In the genomic region with DNA sequence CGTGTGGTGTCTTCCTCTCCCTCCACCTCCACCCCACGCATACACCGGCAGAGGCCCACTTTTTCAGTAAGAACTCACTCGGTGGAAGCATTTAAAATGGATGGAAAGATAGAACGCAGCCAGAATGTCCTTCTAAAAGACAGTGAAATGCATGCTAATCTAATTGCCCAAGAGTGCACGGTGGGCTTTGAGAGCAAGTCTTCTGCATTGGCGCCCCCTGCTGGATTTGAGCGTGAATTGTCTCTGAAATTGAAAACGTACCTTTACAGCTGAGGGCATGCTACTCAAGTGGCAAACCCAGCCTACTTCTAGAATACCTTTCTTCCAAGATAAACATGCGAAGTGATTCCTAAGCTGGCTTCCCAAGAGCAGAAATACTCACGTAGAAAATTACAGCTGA, we compare ENCODE assay signal across 8 mouse cellular contexts.
A peak's percentile ranks its signal among the peaks of the same experiment; 100 is the strongest.
DNase-seq lines count a peak whose midpoint lies in the region; ATAC-seq and TF ChIP-seq lines count a peak whose summit lies in the region.

No protein-coding gene starts in this region.

- no peak overlapping the region for H3K4me3 ChIP-seq in bone marrow, adult 2 months (replicated peaks; ENCODE audit: control insufficient read depth, low read depth, low read length)
- H3K4me3 ChIP-seq in embryonic facial prominence, embryonic 13.5 days = no peak overlapping the region
- H3K4me3 ChIP-seq in heart, embryonic 13.5 days = no peak overlapping the region
- H3K4me3 ChIP-seq in kidney, postnatal 0 days (replicated peaks; ENCODE audit: low read depth, low read length) = no peak overlapping the region
- H3K4me3 ChIP-seq in limb, embryonic 15.5 days = peak overlapping the region; percentile 13; the same call in 1 of the 2 replicates
- H3K4me3 ChIP-seq in neural tube, embryonic 12.5 days = no peak overlapping the region

- H3K27ac ChIP-seq in bone marrow, adult 2 months (ENCODE audit: control insufficient read depth, insufficient read depth, low read depth, low read length, poor library complexity) = no peak overlapping the region
- no peak overlapping the region for H3K27ac ChIP-seq in embryonic facial prominence, embryonic 13.5 days
- no peak overlapping the region for H3K27ac ChIP-seq in heart, embryonic 13.5 days (replicated peaks)
- H3K27ac ChIP-seq in kidney, postnatal 0 days = no peak overlapping the region
- no peak overlapping the region for H3K27ac ChIP-seq in limb, embryonic 15.5 days
- H3K27ac ChIP-seq in neural tube, embryonic 12.5 days = no peak overlapping the region

- no peak for TF ChIP-seq POLR2A in bone marrow, adult 2 months (IDR thresholded peaks at IDR 0.05; ENCODE audit: borderline replicate concordance, control insufficient read depth, low read depth, low read length)

- H3K36me3 ChIP-seq in embryonic facial prominence, embryonic 13.5 days = no peaks in the 10 kb centered on the region
- no peaks in the 10 kb centered on the region for H3K36me3 ChIP-seq in heart, embryonic 13.5 days
- no peaks in the 10 kb centered on the region for H3K36me3 ChIP-seq in kidney, postnatal 0 days (ENCODE audit: insufficient read depth, low read length)
- no peaks in the 10 kb centered on the region for H3K36me3 ChIP-seq in limb, embryonic 15.5 days
- H3K36me3 ChIP-seq in neural tube, embryonic 12.5 days = no peaks in the 10 kb centered on the region

- peak; percentile 38; the same call in 1 of the 2 replicates for TF ChIP-seq CTCF in bone marrow, adult 2 months (IDR thresholded peaks at IDR 0.05; ENCODE audit: control insufficient read depth, insufficient read depth, low read length)
- peak; percentile 93 for TF ChIP-seq CTCF in kidney, postnatal 0 days (IDR thresholded peaks at IDR 0.05; ENCODE audit: low read depth)

- no peak overlapping the region for H3K9ac ChIP-seq in embryonic facial prominence, embryonic 13.5 days
- no peak overlapping the region for H3K9ac ChIP-seq in heart, embryonic 13.5 days
- no peak overlapping the region for H3K9ac ChIP-seq in kidney, postnatal 0 days (ENCODE audit: low read depth, low read length)
- H3K9ac ChIP-seq in limb, embryonic 15.5 days = no peak overlapping the region
- no peak overlapping the region for H3K9ac ChIP-seq in neural tube, embryonic 12.5 days

- ATAC-seq in embryonic facial prominence, embryonic 13.5 days (ENCODE audit: insufficient number of reproducible peaks, insufficient read depth, low FRiP score, low TSS enrichment, low read depth) = no peak
- ATAC-seq in heart, embryonic 13.5 days (ENCODE audit: extremely low read depth, insufficient number of reproducible peaks, low FRiP score, low TSS enrichment) = no peak
- peak; percentile 53; the same call in 1 of the 2 replicates for ATAC-seq in kidney, postnatal 0 days (replicated peaks; ENCODE audit: low FRiP score, low read depth)
- ATAC-seq in limb, embryonic 15.5 days (ENCODE audit: insufficient number of reproducible peaks, low FRiP score, low TSS enrichment, low read depth) = no peak
- ATAC-seq in neural tube, embryonic 12.5 days (ENCODE audit: low FRiP score, low read depth) = peak; percentile 73

- WGBS in bone marrow, adult 2 months = 23% methylated on average over 11 of the region's 11 CpGs
- 9% methylated on average over 11 of the region's 11 CpGs for WGBS in embryonic facial prominence, embryonic 13.5 days
- WGBS in heart, embryonic 13.5 days = 18% methylated on average over 11 of the region's 11 CpGs
- 14% methylated on average over 11 of the region's 11 CpGs for WGBS in kidney, postnatal 0 days
- WGBS in limb, embryonic 15.5 days = 12% methylated on average over 11 of the region's 11 CpGs
- 20% methylated on average over 11 of the region's 11 CpGs for WGBS in neural tube, embryonic 12.5 days

- no peaks in the 10 kb centered on the region for H3K4me1 ChIP-seq in bone marrow, adult 2 months (ENCODE audit: control insufficient read depth, insufficient read depth, low read length)
- peaks cover 3% of the 10 kb centered on the region; the same call in 1 of the 2 replicates for H3K4me1 ChIP-seq in embryonic facial prominence, embryonic 13.5 days
- H3K4me1 ChIP-seq in heart, embryonic 13.5 days = no peaks in the 10 kb centered on the region
- H3K4me1 ChIP-seq in kidney, postnatal 0 days (replicated peaks; ENCODE audit: insufficient read depth, low read length) = no peaks in the 10 kb centered on the region
- peaks cover 5% of the 10 kb centered on the region; the same call in 1 of the 2 replicates for H3K4me1 ChIP-seq in limb, embryonic 15.5 days
- peaks cover 2% of the 10 kb centered on the region; the same call in 1 of the 2 replicates for H3K4me1 ChIP-seq in neural tube, embryonic 12.5 days

- H3K27me3 ChIP-seq in embryonic facial prominence, embryonic 13.5 days = no peaks in the 10 kb centered on the region
- peaks cover 5% of the 10 kb centered on the region; the same call in 1 of the 2 replicates for H3K27me3 ChIP-seq in heart, embryonic 13.5 days (replicated peaks)
- H3K27me3 ChIP-seq in kidney, postnatal 0 days (ENCODE audit: insufficient read depth, low read length) = no peaks in the 10 kb centered on the region
- H3K27me3 ChIP-seq in limb, embryonic 15.5 days = no peaks in the 10 kb centered on the region
- no peaks in the 10 kb centered on the region for H3K27me3 ChIP-seq in neural tube, embryonic 12.5 days (replicated peaks)

- H3K4me2 ChIP-seq in embryonic facial prominence, embryonic 13.5 days = peak overlapping the region; percentile 43
- H3K4me2 ChIP-seq in heart, embryonic 13.5 days = 0 out of 2 replicates have a peak overlapping the region, but pooled peaks have one; percentile 35
- no peak overlapping the region for H3K4me2 ChIP-seq in kidney, postnatal 0 days (ENCODE audit: low read length)
- H3K4me2 ChIP-seq in limb, embryonic 15.5 days = no peak overlapping the region
- no peak overlapping the region for H3K4me2 ChIP-seq in neural tube, embryonic 12.5 days (replicated peaks)

- H3K9me3 ChIP-seq in embryonic facial prominence, embryonic 13.5 days = no peaks in the 10 kb centered on the region
- no peaks in the 10 kb centered on the region for H3K9me3 ChIP-seq in heart, embryonic 13.5 days
- H3K9me3 ChIP-seq in kidney, postnatal 0 days (replicated peaks; ENCODE audit: low read length) = no peaks in the 10 kb centered on the region
- no peaks in the 10 kb centered on the region for H3K9me3 ChIP-seq in limb, embryonic 15.5 days
- H3K9me3 ChIP-seq in neural tube, embryonic 12.5 days = no peaks in the 10 kb centered on the region

- DNase-seq in 3T3-L1 (ENCODE audit: low read depth, low spot score) = peak; percentile 56
- DNase-seq in kidney, postnatal 0 days (ENCODE audit: low spot score) = peak; percentile 85
- peak; percentile 14 for DNase-seq in thymus, postnatal 14 days

Comparison
In these comparisons a context has a peak if more than half of its experiments do, and no peak if none do; other contexts are left out.
1. DNase-seq: peak in every context shown above with its lines; median percentile 85 in kidney, postnatal 0 days; 56 in 3T3-L1; 14 in thymus, postnatal 14 days.
2. ATAC-seq: peak in kidney, postnatal 0 days (single experiment) and neural tube, embryonic 12.5 days (single experiment); none in embryonic facial prominence, embryonic 13.5 days (single experiment), heart, embryonic 13.5 days (single experiment) and limb, embryonic 15.5 days (single experiment).
3. H3K4me2 ChIP-seq: peak in embryonic facial prominence, embryonic 13.5 days (single experiment) and heart, embryonic 13.5 days (single experiment); none in kidney, postnatal 0 days (single experiment), limb, embryonic 15.5 days (single experiment) and neural tube, embryonic 12.5 days (single experiment).